Mouse (Mus musculus): ENCODE results near the gene Rnf144a. TPM values are rescaled to one million over a fixed set of nuclear protein-coding genes. Genes with fewer than 3 reads are reported as not detected.
A peak's percentile ranks its signal among the peaks of the same experiment; 100 is the strongest.

Gene Rnf144a
- polyA plus RNA-seq (2016; fragmentation: Nextera tagmentation; extraction: Ambion mirVana), result 34.3 and 38.4 TPM in 2 replicates

DNA sequence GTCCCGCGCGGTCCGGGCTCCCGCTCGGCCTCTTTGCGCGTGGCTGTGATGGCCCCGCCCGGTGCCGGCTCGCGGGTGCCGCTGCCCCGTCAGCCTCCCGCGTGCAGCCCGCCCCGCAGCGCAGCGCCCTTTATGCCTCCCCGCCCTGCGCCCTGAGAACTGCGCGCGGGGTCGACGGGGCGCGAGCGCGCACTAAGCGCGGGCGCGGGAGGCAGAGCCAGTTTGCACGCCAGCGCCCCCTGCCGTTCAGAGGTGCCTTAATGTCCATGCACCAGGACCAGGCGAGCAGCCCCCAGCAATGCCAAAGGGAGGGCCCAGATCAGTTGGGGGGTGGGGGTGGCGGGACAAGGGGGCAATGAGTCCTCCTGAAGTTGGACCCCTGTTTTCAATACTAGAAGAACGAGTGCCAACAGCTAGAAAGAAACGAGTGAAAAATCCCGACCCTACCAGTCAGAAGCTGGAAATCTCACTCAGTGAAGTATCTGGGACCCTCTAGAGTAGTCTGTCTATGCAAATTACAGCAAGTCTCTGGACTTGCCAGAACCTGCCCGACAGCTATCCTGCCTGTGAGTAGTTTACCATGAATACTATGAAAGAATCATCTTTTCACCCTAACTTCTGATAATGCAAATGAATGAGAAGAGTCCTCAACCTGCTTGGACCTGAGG, at the start of gene Rnf144a:
TSS of gene Rnf144a (minus strand) at position 151 of the 668 bp plus-strand sequence.
- Histone ChIP-seq H3K4me1 (replicated peaks) (peaks cover 49% of the 10 kb centered on the region), H3K9me3 (no peaks in the 10 kb centered on the region), H3K27ac (peak within 1 kb of the TSS; percentile 99), H3K4me3 (peak within 1 kb of the TSS; percentile 92), H3K27me3 (ENCODE audit: insufficient read depth, poor library complexity, severe bottlenecking) (no peaks in the 10 kb centered on the region), H3K36me3 (peaks cover 1% of the 10 kb centered on the region; the same call in 1 of the 2 replicates)
- DNase-seq (ENCODE audit: low spot score), result peak; percentile 92
- WGBS, result 2% methylated on average over 45 of the region's 45 CpGs

DNA sequence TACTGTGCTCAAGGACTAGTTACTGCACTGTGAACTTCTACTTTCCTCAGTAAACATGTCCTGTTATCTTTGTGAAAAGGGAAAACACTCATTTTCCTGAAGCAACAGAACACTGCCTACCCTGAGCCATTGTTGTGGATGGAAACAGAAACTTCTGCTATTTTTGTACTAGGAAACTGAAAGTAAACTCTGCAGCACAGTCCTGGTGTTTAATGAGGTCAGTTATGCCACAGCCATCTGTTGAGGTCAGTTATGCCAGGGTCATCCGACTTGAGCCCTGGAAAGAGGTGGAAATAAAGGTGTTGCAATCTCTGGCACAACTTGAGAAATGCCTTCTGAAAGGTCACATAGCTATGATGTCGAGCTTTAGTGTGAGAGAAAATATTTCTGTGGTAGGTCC, 45.0 kb upstream of the Rnf144a start:
- Histone ChIP-seq H3K9me3 (no peaks in the 10 kb centered on the region), H3K27me3 (ENCODE audit: insufficient read depth, poor library complexity, severe bottlenecking) (no peaks in the 10 kb centered on the region), H3K4me3 (no peak overlapping the region), H3K27ac (no peak overlapping the region), H3K4me1 (replicated peaks) (peaks cover 9% of the 10 kb centered on the region), H3K36me3 (no peaks in the 10 kb centered on the region)
- DNase-seq (ENCODE audit: low spot score), result no peak
- WGBS, result 66% methylated on average over 2 of the region's 2 CpGs

DNA sequence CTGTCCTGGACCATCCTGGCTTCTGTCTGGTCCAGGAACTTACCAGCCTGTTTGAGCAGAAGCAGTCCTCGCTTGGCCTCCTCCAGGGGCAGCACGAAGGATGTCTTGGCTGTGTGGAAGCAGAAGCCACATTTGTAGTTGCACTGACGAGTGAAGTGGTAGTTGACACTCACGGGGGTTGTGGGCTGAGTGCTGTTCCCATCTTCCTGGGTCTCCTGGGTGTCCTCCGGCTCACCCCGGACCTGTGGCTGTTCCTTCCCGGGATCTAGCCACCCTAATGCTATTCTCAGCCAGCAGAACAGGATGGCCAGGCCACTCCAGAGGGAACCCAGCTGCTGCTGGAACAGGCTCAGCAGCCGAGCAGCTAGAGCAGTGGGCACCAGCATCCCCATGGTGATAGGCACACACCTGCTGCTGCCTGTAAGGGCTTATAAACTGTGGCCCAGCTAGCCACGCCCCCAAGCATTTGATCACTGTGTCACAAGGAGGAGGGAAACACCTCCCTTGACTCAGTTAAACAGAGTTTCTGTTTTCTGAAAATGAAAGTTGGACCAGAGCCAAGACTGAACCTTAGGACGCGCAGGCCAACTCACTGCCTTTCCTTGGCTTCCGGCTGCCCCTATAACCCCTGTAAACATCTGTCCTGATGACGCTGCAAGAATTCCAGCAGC, 41.1 kb upstream of the Rnf144a start, which contains the start of gene Rsad2:
TSS of gene Rsad2 (minus strand) at position 425 of the 671 bp plus-strand sequence.
- DNase-seq (ENCODE audit: low spot score), result no peak
- no peaks in the 10 kb centered on the region for H3K36me3 ChIP-seq
- no peaks in the 10 kb centered on the region for H3K9me3 ChIP-seq
- H3K4me1 ChIP-seq (replicated peaks), result peaks cover 13% of the 10 kb centered on the region
- no peak within 1 kb of the TSS for H3K27ac ChIP-seq
- H3K27me3 ChIP-seq (ENCODE audit: insufficient read depth, poor library complexity, severe bottlenecking), result no peaks in the 10 kb centered on the region
- 61% methylated on average over 13 of the region's 13 CpGs for WGBS
- H3K4me3 ChIP-seq, result no peak within 1 kb of the TSS

DNA sequence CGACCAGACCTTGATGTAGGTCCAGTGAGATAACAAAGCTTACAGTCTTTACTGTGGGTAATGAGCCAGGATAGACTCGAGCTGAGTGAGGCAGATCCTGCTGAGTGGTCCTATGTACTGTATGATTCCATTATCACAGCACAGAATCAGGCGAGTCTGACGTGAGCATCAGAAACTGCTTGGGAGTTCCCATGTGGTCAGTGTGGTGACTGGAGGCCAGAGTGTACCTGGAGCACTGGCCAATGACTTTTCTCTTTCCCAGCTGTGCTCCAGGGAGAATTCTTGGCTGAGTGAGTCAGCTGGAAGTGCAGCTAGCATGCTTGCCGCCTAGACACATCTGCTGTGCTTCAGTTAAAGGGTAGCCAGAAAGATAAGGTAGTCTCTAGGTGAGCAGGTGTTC, 39.6 kb upstream of the Rnf144a start:
- H3K9me3 ChIP-seq, result no peaks in the 10 kb centered on the region
- WGBS, result 75% methylated on average over 5 of the region's 5 CpGs
- no peak overlapping the region for H3K27ac ChIP-seq
- no peaks in the 10 kb centered on the region for H3K36me3 ChIP-seq
- H3K4me3 ChIP-seq, result no peak overlapping the region
- no peaks in the 10 kb centered on the region for H3K27me3 ChIP-seq (ENCODE audit: insufficient read depth, poor library complexity, severe bottlenecking)
- peaks cover 13% of the 10 kb centered on the region for H3K4me1 ChIP-seq (replicated peaks)
- no peak for DNase-seq (ENCODE audit: low spot score)

DNA sequence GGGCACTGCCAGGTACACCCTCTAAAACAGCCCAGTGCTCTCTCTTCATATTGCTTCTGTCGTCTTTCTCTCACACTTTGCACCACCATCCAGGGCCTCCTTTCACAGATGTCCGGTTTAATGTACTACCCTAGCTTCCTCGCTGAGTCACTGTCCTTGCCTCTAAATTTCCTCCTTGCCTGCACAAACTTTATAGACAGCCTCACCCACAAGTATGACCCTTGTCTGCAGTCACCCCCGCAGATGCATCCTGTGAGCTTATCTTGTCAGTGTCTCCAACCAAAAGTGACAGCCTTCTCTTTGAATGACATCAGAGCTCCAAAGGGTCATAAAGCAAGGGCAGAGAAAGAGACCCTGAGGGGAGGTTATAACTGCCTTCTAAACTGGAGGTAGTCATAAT, 37.9 kb upstream of the Rnf144a start:
- Histone ChIP-seq H3K4me3 (no peak overlapping the region), H3K27ac (no peak overlapping the region), H3K4me1 (replicated peaks) (peaks cover 13% of the 10 kb centered on the region), H3K9me3 (no peaks in the 10 kb centered on the region), H3K27me3 (ENCODE audit: insufficient read depth, poor library complexity, severe bottlenecking) (no peaks in the 10 kb centered on the region), H3K36me3 (no peaks in the 10 kb centered on the region)
- 77% methylated on average over 4 of the region's 4 CpGs for whole genome bisulfite sequencing
- DNase-seq (ENCODE audit: low spot score), result no peak

DNA sequence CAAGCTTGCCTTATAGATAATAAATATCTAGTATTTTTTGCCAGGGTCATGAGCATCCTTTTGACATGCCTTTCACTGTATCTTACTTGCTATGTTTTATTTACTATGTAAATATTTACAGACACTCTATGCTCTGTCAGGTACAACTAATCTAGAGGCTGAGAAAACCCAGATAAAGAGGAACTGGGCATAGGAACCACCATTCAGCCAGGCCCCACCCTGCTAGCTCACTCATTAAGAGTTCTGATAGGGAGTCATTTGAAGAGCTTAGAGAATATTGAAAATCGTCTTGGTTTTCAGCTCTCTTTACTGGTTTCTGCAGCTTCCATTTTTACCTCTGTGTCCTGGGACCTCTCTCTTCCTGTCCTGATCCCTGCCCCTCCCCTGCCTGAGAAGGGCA, 36.1 kb upstream of the Rnf144a start:
- H3K4me3 ChIP-seq, result no peak overlapping the region
- H3K4me1 ChIP-seq (replicated peaks), result peaks cover 9% of the 10 kb centered on the region
- H3K36me3 ChIP-seq, result no peaks in the 10 kb centered on the region
- no peak for DNase-seq (ENCODE audit: low spot score)
- H3K27ac ChIP-seq, result no peak overlapping the region
- no peaks in the 10 kb centered on the region for H3K27me3 ChIP-seq (ENCODE audit: insufficient read depth, poor library complexity, severe bottlenecking)
- 82% methylated on average over 1 of the region's 1 CpGs for WGBS
- H3K9me3 ChIP-seq, result no peaks in the 10 kb centered on the region

DNA sequence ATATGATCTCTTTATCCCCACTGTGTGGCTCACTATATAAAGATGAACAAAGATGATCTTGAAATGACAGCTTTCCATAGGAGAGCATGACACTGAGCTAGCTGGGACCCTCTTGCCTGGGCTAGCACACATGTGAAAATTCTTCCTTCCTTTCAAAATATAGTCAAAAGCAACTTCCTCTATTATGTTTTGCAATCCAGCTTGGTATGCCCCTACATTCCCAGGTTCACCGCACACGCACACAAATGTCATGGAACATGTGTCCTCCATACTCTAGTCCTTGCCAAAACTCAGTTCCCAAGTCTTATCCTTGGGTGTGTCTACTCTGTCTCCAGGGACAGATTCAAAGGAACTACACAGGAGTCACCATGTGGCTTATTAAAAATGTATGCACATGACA, 34.4 kb upstream of the Rnf144a start:
- no peak for DNase-seq (ENCODE audit: low spot score)
- WGBS, result over 99% methylated on average over 2 of the region's 2 CpGs
- Histone ChIP-seq H3K27ac (no peak overlapping the region), H3K9me3 (no peaks in the 10 kb centered on the region), H3K36me3 (no peaks in the 10 kb centered on the region), H3K4me3 (no peak overlapping the region), H3K27me3 (ENCODE audit: insufficient read depth, poor library complexity, severe bottlenecking) (no peaks in the 10 kb centered on the region), H3K4me1 (replicated peaks) (0 out of 2 replicates have a peak, but pooled peaks cover 4% of the 10 kb centered on the region)

DNA sequence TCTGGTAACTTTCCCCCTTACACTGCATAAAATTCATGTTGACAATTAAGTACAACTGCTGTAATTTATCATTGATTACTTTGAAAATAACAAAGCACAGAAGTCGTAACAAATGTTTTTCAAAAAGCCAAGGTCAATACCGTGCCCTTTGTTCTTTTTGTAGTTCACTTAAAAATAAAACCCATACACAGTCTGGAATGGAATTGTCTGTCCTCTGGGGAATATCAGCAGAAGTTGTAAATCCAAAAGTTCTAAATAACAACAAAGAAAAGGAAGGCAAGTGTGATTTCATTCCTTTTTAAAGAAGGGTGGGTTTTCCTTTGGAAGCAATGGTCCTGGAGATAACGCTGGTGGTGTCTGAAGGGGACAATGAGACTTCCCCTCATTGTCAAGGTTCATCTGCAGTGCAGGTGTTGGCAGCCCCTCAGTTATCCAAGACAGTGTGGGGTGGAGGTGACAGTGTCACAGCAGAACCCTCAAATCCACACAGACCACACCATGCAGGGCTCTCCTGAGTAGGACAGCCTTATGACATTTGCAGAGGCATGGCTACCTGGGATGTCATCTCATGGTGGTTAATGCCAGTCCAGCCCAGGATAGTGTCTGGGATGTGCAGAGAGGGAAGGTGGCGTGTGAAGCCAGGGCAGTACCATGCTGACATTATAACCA, 31.5 kb upstream of the Rnf144a start:
- 84% methylated on average over 4 of the region's 4 CpGs for WGBS
- Histone ChIP-seq H3K36me3 (no peaks in the 10 kb centered on the region), H3K9me3 (no peaks in the 10 kb centered on the region), H3K27me3 (ENCODE audit: insufficient read depth, poor library complexity, severe bottlenecking) (no peaks in the 10 kb centered on the region), H3K4me1 (replicated peaks) (no peaks in the 10 kb centered on the region), H3K4me3 (no peak overlapping the region), H3K27ac (no peak overlapping the region)
- no peak for DNase-seq (ENCODE audit: low spot score)

DNA sequence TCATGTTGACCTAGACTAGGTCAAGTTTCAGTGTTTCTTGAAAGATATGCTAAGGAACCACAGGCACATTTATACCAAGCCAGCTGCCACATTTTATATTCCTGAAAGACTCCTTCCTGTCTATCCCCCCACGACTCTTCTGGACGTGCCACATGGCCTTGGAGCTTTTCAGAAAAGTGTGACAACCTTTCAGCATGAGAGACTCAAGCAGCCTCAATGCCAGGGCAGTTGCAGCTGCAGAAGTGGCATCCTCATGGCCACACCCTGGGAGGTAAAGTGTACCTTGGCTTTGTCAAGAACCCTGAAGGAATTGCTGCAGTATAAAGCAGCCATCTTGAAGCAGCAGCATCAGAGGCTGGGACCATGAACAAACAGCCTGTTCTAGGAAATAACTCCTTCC, 29.5 kb upstream of the Rnf144a start:
- Histone ChIP-seq H3K36me3 (no peaks in the 10 kb centered on the region), H3K4me3 (no peak overlapping the region), H3K9me3 (no peaks in the 10 kb centered on the region), H3K27ac (no peak overlapping the region), H3K27me3 (ENCODE audit: insufficient read depth, poor library complexity, severe bottlenecking) (no peaks in the 10 kb centered on the region), H3K4me1 (replicated peaks) (no peaks in the 10 kb centered on the region)
- no peak for DNase-seq (ENCODE audit: low spot score)
- WGBS, result 84% methylated on average over 2 of the region's 2 CpGs

DNA sequence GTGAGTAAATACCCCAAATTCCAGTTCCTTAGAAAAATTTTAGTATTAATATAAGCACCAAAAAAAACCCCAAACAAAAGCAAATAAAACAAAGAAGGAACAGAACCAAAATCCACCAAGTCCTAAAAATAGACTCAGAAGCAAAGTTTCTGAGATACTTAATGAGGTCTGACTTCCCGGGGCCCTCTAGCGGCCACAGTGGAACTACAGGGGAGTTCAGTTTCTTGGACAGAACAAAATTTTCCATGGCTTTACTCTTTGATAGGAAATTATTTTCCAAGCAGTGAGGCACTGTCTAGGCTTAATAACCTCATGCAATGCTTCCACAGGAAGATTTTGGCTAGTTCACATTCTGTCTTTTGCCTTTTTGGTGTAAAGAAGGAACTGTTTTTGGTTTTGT, 29.0 kb upstream of the Rnf144a start:
- Histone ChIP-seq H3K4me3 (no peak overlapping the region), H3K27ac (no peak overlapping the region), H3K9me3 (no peaks in the 10 kb centered on the region), H3K4me1 (replicated peaks) (no peaks in the 10 kb centered on the region), H3K27me3 (ENCODE audit: insufficient read depth, poor library complexity, severe bottlenecking) (no peaks in the 10 kb centered on the region), H3K36me3 (no peaks in the 10 kb centered on the region)
- WGBS, result under 1% methylated on average over 2 of the region's 2 CpGs
- peak; percentile 57 for DNase-seq (ENCODE audit: low spot score)

DNA sequence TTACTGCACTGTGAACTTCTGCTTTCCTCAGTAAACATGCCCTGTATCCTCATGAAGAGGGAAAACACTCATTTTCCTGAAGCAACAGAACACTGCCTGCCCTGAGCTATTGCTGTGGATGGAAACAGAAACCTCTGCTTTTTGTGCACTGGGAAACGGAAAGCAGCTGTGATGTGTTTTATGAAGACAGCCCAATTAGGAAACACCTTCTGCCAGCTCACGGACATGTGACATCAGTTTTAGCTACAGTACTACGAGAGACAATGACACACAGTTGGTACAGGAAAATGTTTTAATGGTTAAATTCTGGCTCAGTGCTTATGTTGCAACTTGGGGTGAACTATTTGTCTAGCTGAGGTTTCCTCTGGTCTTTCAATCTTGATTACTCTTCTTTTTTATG, 24.3 kb upstream of the Rnf144a start:
- Histone ChIP-seq H3K4me1 (replicated peaks) (no peaks in the 10 kb centered on the region), H3K9me3 (no peaks in the 10 kb centered on the region), H3K4me3 (no peak overlapping the region), H3K27ac (no peak overlapping the region), H3K36me3 (no peaks in the 10 kb centered on the region), H3K27me3 (ENCODE audit: insufficient read depth, poor library complexity, severe bottlenecking) (no peaks in the 10 kb centered on the region)
- 81% methylated on average over 3 of the region's 3 CpGs for WGBS
- DNase-seq (ENCODE audit: low spot score), result no peak

DNA sequence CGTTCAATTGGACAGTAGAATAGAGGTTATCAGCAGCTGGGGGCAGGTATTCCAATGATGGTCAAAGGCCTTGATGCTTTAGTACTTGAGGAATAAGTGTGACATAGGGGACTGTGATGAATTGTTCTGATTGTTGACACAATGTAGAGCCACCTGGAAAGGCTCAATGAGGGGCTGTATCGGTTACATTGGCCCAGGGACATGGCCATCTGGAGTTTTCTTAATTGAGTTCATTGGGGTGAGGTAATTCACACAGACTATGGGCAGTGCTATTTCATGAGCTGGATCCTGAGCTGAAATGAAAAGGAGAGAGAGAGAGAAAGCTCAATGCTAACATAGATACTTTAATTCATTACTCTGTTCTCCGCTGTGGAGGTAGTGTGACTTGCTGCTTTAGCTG, 22.9 kb upstream of the Rnf144a start:
- Histone ChIP-seq H3K4me1 (replicated peaks) (no peaks in the 10 kb centered on the region), H3K4me3 (no peak overlapping the region), H3K9me3 (no peaks in the 10 kb centered on the region), H3K36me3 (no peaks in the 10 kb centered on the region), H3K27ac (no peak overlapping the region), H3K27me3 (ENCODE audit: insufficient read depth, poor library complexity, severe bottlenecking) (no peaks in the 10 kb centered on the region)
- DNase-seq (ENCODE audit: low spot score), result no peak
- WGBS, result 82% methylated on average over 3 of the region's 3 CpGs

DNA sequence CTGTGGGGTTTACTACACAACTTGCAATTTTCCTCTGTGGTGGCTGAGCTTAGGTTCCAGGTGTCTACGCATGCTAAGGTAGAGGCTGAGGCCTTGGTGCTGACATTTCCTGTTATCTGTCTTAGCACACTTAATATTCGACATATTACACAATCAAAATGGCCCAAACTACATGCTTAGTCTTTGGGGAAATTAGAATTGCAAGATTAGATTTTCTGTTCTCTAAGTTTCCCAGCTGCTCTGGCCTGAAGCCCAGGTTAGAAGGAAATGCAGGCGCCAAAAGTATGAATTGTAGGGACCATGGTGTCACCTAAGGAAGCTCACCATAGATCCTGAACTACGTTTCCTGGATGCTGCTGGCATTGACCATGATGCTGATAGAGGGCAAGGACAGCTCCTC, 21.3 kb upstream of the Rnf144a start:
- no peak overlapping the region for H3K4me3 ChIP-seq
- WGBS, result 92% methylated on average over 4 of the region's 4 CpGs

More for the DNA sequence above, 21.3 kb upstream of the Rnf144a start:
- H3K27me3 ChIP-seq (ENCODE audit: insufficient read depth, poor library complexity, severe bottlenecking), result no peaks in the 10 kb centered on the region
- no peaks in the 10 kb centered on the region for H3K9me3 ChIP-seq
- H3K4me1 ChIP-seq (replicated peaks), result no peaks in the 10 kb centered on the region
- no peaks in the 10 kb centered on the region for H3K36me3 ChIP-seq
- no peak overlapping the region for H3K27ac ChIP-seq
- DNase-seq (ENCODE audit: low spot score), result no peak
